Mouse (Mus musculus) liver, embryonic 14.5 days (tissue): ENCODE data around the gene Efcab12. TPM values are rescaled to one million over a fixed set of nuclear protein-coding genes. Genes with fewer than 3 reads are reported as not detected.
A peak's percentile ranks its signal among the peaks of the same experiment; 100 is the strongest.

ENCODE experiments used
- ATAC-seq: fragments of 200-750 bp; cut with Nextera tagmentation; 2 replicates; pipeline ENCODE4 v1.8.0; 2017; ENCODE audit warnings: moderate number of reproducible peaks, mild to moderate bottlenecking, moderate library complexity; ENCODE audit not compliant: insufficient read depth
- DNase-seq, 3 experiments: peaks; one replicate each; pipeline ENCODE4 v3.0.0-alpha.2; 2012 to 2013; ENCODE audit warnings: low read depth in 3 of 3, low spot score in 3 of 3
- H3K27ac ChIP-seq: fragments of 300-500 bp; sonication (generic); 2 replicates; pipeline ENCODE4 v1.5.1; 2014; ENCODE audit warnings: moderate library complexity, mild to moderate bottlenecking, control low read depth, inconsistent platforms
- H3K27me3 ChIP-seq: fragments of 300-500 bp; sonication (generic); 2 replicates; pipeline ENCODE4 v1.6.1; 2014; ENCODE audit warnings: mild to moderate bottlenecking, low read length, moderate library complexity; ENCODE audit not compliant: control insufficient read depth, insufficient read depth
- H3K36me3 ChIP-seq: fragments of 300-500 bp; sonication (generic); replicated peaks from 2 replicates; pipeline ENCODE4 v1.6.1; 2014; ENCODE audit warnings: low read depth; ENCODE audit not compliant: control insufficient read depth, insufficient read depth
- H3K4me1 ChIP-seq, 2 experiments: fragments of 200-500 bp in 1 of 2; fragments of 300-500 bp in 1 of 2; sonication (generic) in 1 of 2; replicated peaks; 2 replicates each; pipeline ENCODE4 v1.6.1; 2012 to 2014; ENCODE audit warnings: antibody characterized with exemption in 1 of 2, inconsistent platforms in 1 of 2, low read length in 1 of 2; ENCODE audit not compliant: control insufficient read depth in 2 of 2, insufficient read depth in 2 of 2
- H3K4me2 ChIP-seq: fragments of 300-500 bp; sonication (generic); 2 replicates; pipeline ENCODE4 v1.6.1; 2014; ENCODE audit warnings: low read depth, mild to moderate bottlenecking, control low read depth, moderate library complexity
- H3K4me3 ChIP-seq, 2 experiments: fragments of 200-500 bp in 1 of 2; fragments of 300-500 bp in 1 of 2; sonication (generic) in 1 of 2; 2 replicates each; pipeline ENCODE4 v1.5.1; 2012 to 2014; ENCODE audit warnings: low read depth in 2 of 2, low read length in 2 of 2, mild to moderate bottlenecking in 2 of 2, control low read depth in 1 of 2, inconsistent platforms in 1 of 2, moderate library complexity in 1 of 2; ENCODE audit not compliant: insufficient read depth in 1 of 2
- H3K9ac ChIP-seq: fragments of 300-500 bp; sonication (generic); replicated peaks from 2 replicates; pipeline ENCODE4 v1.6.1; 2014; ENCODE audit warnings: mild to moderate bottlenecking, control low read depth, moderate library complexity
- H3K9me3 ChIP-seq: fragments of 300-500 bp; sonication (generic); 2 replicates; pipeline ENCODE4 v1.6.1; 2016; ENCODE audit warnings: low read length, mixed read lengths; ENCODE audit not compliant: control insufficient read depth
- CTCF ChIP-seq: IDR thresholded peaks from 2 replicates; pipeline ENCODE4 v1.5.1; 2016; ENCODE audit warnings: antibody characterized with exemption, low read depth, control low read depth
- EP300 ChIP-seq: IDR thresholded peaks from 2 replicates; pipeline ENCODE4 v1.6.1; 2016; ENCODE audit warnings: antibody characterized with exemption, low read depth
- WGBS: fragments of 180-500 bp; shearing (Covaris S2); extraction: QIAGEN DNeasy Blood & Tissue Kit; methylation state at CpG from one replicate; pipeline ENCODE4 v1.1.7; 2014; ENCODE audit not compliant: insufficient replicate concordance; 5-methylcytosine and 5-hydroxymethylcytosine counted together
- polyA plus RNA-seq, 2 experiments: library from polyadenylated mRNA; depleted of rRNA in 1 of 2; stranded (reverse) in 1 of 2; unstranded in 1 of 2; fragments of >200 nt; fragmentation: Nextera tagmentation in 1 of 2; extraction: Ambion mirVana in 1 of 2; gene quantifications; 2 replicates each; pipeline versions ENCODE4 v1.2.1 to v1.2.3; 2012 to 2014

Gene Efcab12
- polyA plus RNA-seq, 2 experiments: 0.11 TPM; not detected in 1

DNA sequence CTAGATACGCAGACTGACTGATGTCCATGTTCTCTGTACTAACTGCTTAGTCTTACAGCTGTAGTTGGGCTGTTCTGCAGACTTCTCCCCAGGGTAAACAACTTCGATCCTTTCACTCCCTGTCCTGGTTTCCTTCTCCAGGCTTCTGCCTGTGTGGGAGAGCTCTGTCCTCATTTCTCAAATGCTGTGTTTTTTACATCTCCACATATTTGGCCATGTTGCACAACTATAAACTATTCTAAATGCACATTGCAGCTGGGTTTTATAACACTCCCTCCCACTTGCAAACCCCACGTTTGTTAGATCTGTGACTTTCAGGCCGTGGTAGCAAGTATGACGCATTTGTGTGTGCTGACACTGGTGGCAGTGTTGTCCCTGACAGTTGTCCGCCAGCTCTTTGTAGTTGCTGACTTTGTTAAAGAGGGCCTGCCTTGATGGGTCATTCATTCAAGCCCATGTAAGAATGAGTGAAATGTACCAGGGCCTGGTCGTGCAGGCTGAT is 25.2 kb upstream of the Efcab12 start:
- H3K9me3 ChIP-seq: no peaks in the 10 kb centered on the region
- no peak for TF ChIP-seq EP300
- 0 out of 2 replicates have a peak, but pooled peaks have one; percentile 1 for TF ChIP-seq CTCF
- no peak overlapping the region for H3K27ac ChIP-seq
- H3K36me3 ChIP-seq: no peaks in the 10 kb centered on the region
- H3K4me2 ChIP-seq: no peak overlapping the region
- no peak for ATAC-seq
- no peaks in the 10 kb centered on the region for H3K27me3 ChIP-seq
- no peak overlapping the region for H3K9ac ChIP-seq
- no peak overlapping the region for H3K4me3 ChIP-seq
- DNase-seq: no peak
- H3K4me1 ChIP-seq: peaks cover 0 to 11% of the 10 kb centered on the region in 2 experiments; a peak in 2 of 4 replicates
- 62% methylated on average over 7 of the region's 7 CpGs for WGBS

DNA sequence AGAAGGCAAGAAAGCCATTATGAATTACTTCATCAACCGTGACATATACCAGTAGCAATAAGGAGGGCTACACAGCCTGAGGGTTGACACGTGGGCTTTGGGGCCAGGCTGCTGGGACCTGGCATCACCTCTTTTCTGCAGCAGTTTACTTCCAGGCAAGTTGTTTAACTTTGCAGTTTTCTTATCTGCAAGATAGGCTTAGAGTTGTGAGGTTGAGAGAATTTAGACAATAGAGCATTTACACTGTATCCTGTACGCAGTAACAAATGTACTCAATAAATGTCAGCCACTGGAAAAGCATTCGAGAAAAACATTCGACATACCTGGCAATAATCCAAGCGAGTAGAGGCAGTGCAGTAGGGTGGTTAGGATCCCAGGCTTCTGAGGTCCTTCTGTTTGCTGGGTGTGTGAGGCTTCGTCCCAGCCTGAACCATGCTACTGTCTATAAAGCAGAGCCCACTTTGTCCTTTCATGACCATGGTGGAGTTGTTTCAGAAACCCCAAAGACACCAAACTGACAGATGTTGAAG is 21.9 kb upstream of the Efcab12 start:
- Histone ChIP-seq H3K9me3 (no peaks in the 10 kb centered on the region), H3K27ac (no peak overlapping the region), H3K27me3 (no peaks in the 10 kb centered on the region), H3K36me3 (no peaks in the 10 kb centered on the region), H3K9ac (no peak overlapping the region), H3K4me1 (peaks cover 0 to 9% of the 10 kb centered on the region in 2 experiments; a peak in 2 of 4 replicates), H3K4me2 (no peak overlapping the region), H3K4me3 (no peak overlapping the region)
- DNase-seq: no peak
- 55% methylated on average over 7 of the region's 7 CpGs for WGBS
- TF ChIP-seq CTCF (no peak), EP300 (no peak)
- no peak for ATAC-seq

DNA sequence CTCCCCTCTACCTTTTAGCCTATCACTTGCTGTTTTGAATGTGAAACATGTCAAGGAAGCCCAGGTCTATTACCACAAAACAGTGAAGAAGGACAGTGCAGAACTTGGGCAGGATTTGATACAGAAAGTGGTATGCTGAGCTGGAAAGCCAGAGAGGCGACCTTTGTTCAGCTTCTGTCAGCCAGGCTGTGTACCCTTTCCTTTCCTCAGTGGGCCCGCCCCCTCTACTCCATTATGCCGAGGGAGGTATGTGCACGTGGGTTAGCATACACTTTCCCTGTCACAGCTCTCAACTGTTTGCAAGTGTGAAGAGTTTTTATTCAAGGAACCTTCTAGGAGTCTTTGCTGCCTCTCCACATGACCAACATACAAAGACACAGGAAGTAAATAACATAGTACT is 21.0 kb upstream of the Efcab12 start:
- ATAC-seq: no peak
- no peaks in the 10 kb centered on the region for H3K36me3 ChIP-seq
- no peak overlapping the region for H3K9ac ChIP-seq
- no peaks in the 10 kb centered on the region for H3K9me3 ChIP-seq
- DNase-seq: no peak
- no peak for TF ChIP-seq CTCF
- no peak for TF ChIP-seq EP300
- WGBS: 38% methylated on average over 4 of the region's 4 CpGs
- H3K27me3 ChIP-seq: no peaks in the 10 kb centered on the region
- no peak overlapping the region for H3K27ac ChIP-seq
- no peak overlapping the region for H3K4me3 ChIP-seq
- H3K4me2 ChIP-seq: no peak overlapping the region
- H3K4me1 ChIP-seq: peaks cover 0 to 8% of the 10 kb centered on the region in 2 experiments; a peak in 2 of 4 replicates

DNA sequence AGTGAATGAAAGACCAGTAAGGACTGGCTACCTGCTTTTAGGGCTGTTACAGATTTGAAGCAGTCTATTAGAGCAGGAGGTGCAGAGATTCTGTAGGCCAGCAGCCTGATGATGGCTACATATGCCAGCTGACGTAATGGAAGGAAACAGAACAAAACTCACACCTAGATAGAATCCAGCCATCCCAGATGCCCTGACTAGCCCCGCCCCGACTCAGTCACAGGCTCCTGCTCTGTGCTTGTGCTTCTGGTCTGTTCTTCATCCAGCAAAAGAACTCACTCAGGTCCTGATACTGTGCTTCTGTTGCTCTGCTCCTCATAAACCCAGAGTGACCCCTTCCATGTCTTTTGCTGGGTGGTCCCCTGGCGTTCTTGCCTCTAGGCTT is 18.1 kb upstream of the Efcab12 start:
- no peak for DNase-seq
- H3K27ac ChIP-seq: no peak overlapping the region

DNA sequence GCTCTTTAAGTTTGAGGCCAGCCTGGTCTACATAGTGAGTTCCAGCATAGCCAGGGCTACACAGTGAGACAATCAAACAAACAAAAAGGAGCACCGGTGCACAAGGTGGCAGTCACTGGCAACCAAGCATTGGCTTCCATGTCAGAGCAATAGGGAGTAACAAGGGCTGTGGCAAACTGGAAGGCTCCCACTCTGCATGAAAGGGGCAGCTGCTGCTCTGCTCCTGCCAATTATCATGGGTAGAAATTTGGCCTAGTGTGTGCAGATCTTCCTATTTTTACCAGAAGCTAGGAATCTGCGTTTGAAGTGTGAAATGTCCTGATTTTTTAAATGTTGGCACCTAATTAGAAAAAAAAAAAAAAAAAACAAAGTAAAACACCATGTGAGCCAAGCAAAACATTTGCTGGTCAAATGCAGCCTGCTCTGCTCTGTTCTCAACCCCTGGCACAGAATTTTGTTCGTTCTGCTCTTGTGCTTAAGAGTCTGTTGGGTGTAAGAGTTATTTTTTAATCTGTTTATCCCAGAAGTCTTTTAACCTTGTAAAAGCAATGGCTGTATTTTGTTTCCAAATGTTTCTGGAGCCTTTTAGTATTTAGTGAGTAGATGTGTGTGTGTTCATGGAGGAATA is 17.6 kb upstream of the Efcab12 start:
- Histone ChIP-seq H3K4me1 (peaks cover 7 to 12% of the 10 kb centered on the region in 2 experiments), H3K9me3 (no peaks in the 10 kb centered on the region), H3K9ac (no peak overlapping the region), H3K4me2 (no peak overlapping the region), H3K27ac (no peak overlapping the region), H3K36me3 (no peaks in the 10 kb centered on the region), H3K4me3 (no peak overlapping the region), H3K27me3 (no peaks in the 10 kb centered on the region)
- ATAC-seq (no peak), DNase-seq (no peak)
- WGBS: 65% methylated on average over 3 of the region's 3 CpGs
- TF ChIP-seq EP300 (no peak), CTCF (no peak)

More for the DNA sequence above, 18.1 kb upstream of the Efcab12 start:
- Histone ChIP-seq H3K9me3 (no peaks in the 10 kb centered on the region), H3K4me2 (no peak overlapping the region), H3K36me3 (no peaks in the 10 kb centered on the region), H3K9ac (no peak overlapping the region), H3K4me1 (peaks cover 7 to 12% of the 10 kb centered on the region in 2 experiments), H3K4me3 (no peak overlapping the region), H3K27me3 (no peaks in the 10 kb centered on the region)
- ATAC-seq: no peak
- WGBS: 43% methylated on average over 4 of the region's 4 CpGs
- TF ChIP-seq EP300 (no peak), CTCF (no peak)
